In genomic region chr4:101366905-101367679, GRCm38 (mm10) we compare ENCODE assay signal across 9 mouse cellular contexts. TPM values are rescaled to one million over a fixed set of nuclear protein-coding genes. Genes with fewer than 3 reads are reported as not detected.
DNase-seq lines count a peak whose midpoint lies in the region; ATAC-seq and TF ChIP-seq lines count a peak whose summit lies in the region.
"Had no signal": no experiment of that assay in that cellular context is flagged by ENCODE, and none has a peak within 500 bp of the region (broad histone marks: within the 10 kb centered on the region; RNA-seq: fewer than 3 reads in every experiment).

No protein-coding gene starts in this region.

- no peak for TF ChIP-seq EP300 in MEL (IDR thresholded peaks at IDR 0.05; ENCODE audit: low read depth in 1 of 2, low read length in 2 of 2)

- no peaks in the 10 kb centered on the region for H3K36me3 ChIP-seq in MEL (ENCODE audit: control insufficient read depth in 1 of 2, insufficient read depth in 2 of 2, low read length in 2 of 2)
- no peaks in the 10 kb centered on the region for H3K36me3 ChIP-seq in limb, embryonic 10.5 days
- H3K36me3 ChIP-seq: limb, embryonic 15.5 days had no signal

- WGBS in limb, embryonic 10.5 days, result 71% methylated on average over 13 of the region's 13 CpGs

- H3K4me3 ChIP-seq in MEL (ENCODE audit: control insufficient read depth in 1 of 2, insufficient read depth in 1 of 2, low read depth in 2 of 2, low read length in 2 of 2), result no peak overlapping the region
- H3K4me3 ChIP-seq in limb, embryonic 10.5 days, result no peak overlapping the region
- H3K4me3 ChIP-seq: limb, embryonic 15.5 days had no signal

- H3K9ac ChIP-seq in MEL (ENCODE audit: control insufficient read depth, low read depth, low read length, poor library complexity, severe bottlenecking), result no peak overlapping the region
- H3K9ac ChIP-seq: limb, embryonic 15.5 days had no signal

- H3K27me3 ChIP-seq in MEL (ENCODE audit: control insufficient read depth in 1 of 2, insufficient read depth in 2 of 2, low read length in 2 of 2), result no peaks in the 10 kb centered on the region
- H3K27me3 ChIP-seq in limb, embryonic 10.5 days (ENCODE audit: low read depth, poor library complexity, severe bottlenecking), result no peaks in the 10 kb centered on the region
- H3K27me3 ChIP-seq: limb, embryonic 15.5 days had no signal

- H3K79me2 ChIP-seq in MEL (ENCODE audit: control insufficient read depth, insufficient read depth, low read length, poor library complexity), result no peaks in the 10 kb centered on the region

- TF ChIP-seq POLR2A in MEL (IDR thresholded peaks at IDR 0.05; ENCODE audit: control insufficient read depth in 1 of 2, insufficient read depth in 1 of 2, low read depth in 1 of 2, low read length in 2 of 2, poor library complexity in 1 of 2), result no peak

- no peak overlapping the region for H3K27ac ChIP-seq in MEL (ENCODE audit: control insufficient read depth, low read depth, low read length)
- no peak overlapping the region for H3K27ac ChIP-seq in limb, embryonic 10.5 days
- H3K27ac ChIP-seq: limb, embryonic 15.5 days had no signal

- intact Hi-C loops in left cerebral cortex, postnatal 36 days (cut with DNase I), result loop anchor here (5.0 kb wide), 1 partner anchor 200 kb away; no protein-coding TSS in a partner anchor

- peak; percentile 83 for ATAC-seq in granulocyte monocyte progenitor cell, adult 5-6 weeks (replicated peaks; ENCODE audit: poor library complexity, severe bottlenecking)
- ATAC-seq in monocyte, adult 5-6 weeks (replicated peaks; ENCODE audit: insufficient number of reproducible peaks, low FRiP score, low TSS enrichment, poor library complexity, severe bottlenecking), result 0 out of 2 replicates have a peak, but pooled peaks have one; percentile 47

- TF ChIP-seq RAD21 in MEL (IDR thresholded peaks at IDR 0.05; ENCODE audit: low read depth, low read length), result peak; percentile 75

- DNase-seq in left cerebral cortex, adult 11 months (ENCODE audit: low spot score), result peak; percentile 51
- no peak for DNase-seq in left cerebral cortex, postnatal 36 days (ENCODE audit: low spot score in 2 of 2)
- peak; percentile 84 for DNase-seq in MEL (ENCODE audit: low read depth, low spot score)
- peak; percentile 58 for DNase-seq in cerebellum, adult 9-11 months
- DNase-seq in limb, embryonic 10.5 days (ENCODE audit: low spot score), result peak; percentile 37
- DNase-seq in yolk sac, embryonic 10.5 days (ENCODE audit: low spot score), result no peak

- no peaks in the 10 kb centered on the region for H3K9me3 ChIP-seq in MEL (replicated peaks; ENCODE audit: insufficient read depth, low read length)
- H3K9me3 ChIP-seq in limb, embryonic 10.5 days (replicated peaks), result no peaks in the 10 kb centered on the region
- H3K9me3 ChIP-seq: limb, embryonic 15.5 days had no signal

- peak; percentile 53 to 82 (median 65) for TF ChIP-seq CTCF in MEL (IDR thresholded peaks at IDR 0.05 in 2 of 3, conservative IDR thresholded peaks at IDR 0.05 in 1 of 3; ENCODE audit: control insufficient read depth in 1 of 3, insufficient read depth in 1 of 3, low read depth in 2 of 3, low read length in 3 of 3, poor library complexity in 1 of 3, severe bottlenecking in 1 of 3)

- H3K4me1 ChIP-seq in MEL (ENCODE audit: control insufficient read depth in 1 of 2, insufficient read depth in 2 of 2, low read length in 2 of 2), result no peaks in the 10 kb centered on the region
- no peaks in the 10 kb centered on the region for H3K4me1 ChIP-seq in limb, embryonic 10.5 days
- H3K4me1 ChIP-seq: limb, embryonic 15.5 days had no signal

TF ChIP-seq in MEL, 35 proteins besides CTCF, POLR2A, EP300 and RAD21:
- TF ChIP-seq USF1 (IDR thresholded peaks at IDR 0.05; ENCODE audit: low read depth, low read length), result no peak
- no peak for TF ChIP-seq MYC (IDR thresholded peaks at IDR 0.05; ENCODE audit: low read depth, low read length)
- TF ChIP-seq KAT2A (conservative IDR thresholded peaks at IDR 0.05; ENCODE audit: low read depth, low read length), result no peak
- no peak for TF ChIP-seq POLR2AphosphoS5 (IDR thresholded peaks at IDR 0.05; ENCODE audit: borderline replicate concordance, low read depth, low read length)
- TF ChIP-seq NRF1 (IDR thresholded peaks at IDR 0.05; ENCODE audit: insufficient read depth, low read depth, low read length, poor library complexity, severe bottlenecking), result no peak
- TF ChIP-seq ZNF384 (IDR thresholded peaks at IDR 0.05; ENCODE audit: low read depth, low read length), result peak; percentile 99
- TF ChIP-seq GATA1 (IDR thresholded peaks at IDR 0.05; ENCODE audit: low read depth, low read length), result 0 out of 2 replicates have a peak, but pooled peaks have one; percentile 49
- peak; percentile 52 for TF ChIP-seq ZC3H11A (IDR thresholded peaks at IDR 0.05; ENCODE audit: low read depth, low read length)
- no peak for TF ChIP-seq MAFK (IDR thresholded peaks at IDR 0.05; ENCODE audit: borderline replicate concordance, low read depth, low read length)
- TF ChIP-seq SMC3 (IDR thresholded peaks at IDR 0.05; ENCODE audit: low read depth, low read length), result peak; percentile 87

RNA-seq across cellular contexts. Expression of gene Ak4, which starts 52.0 kb away (rescaled TPM):
- total RNA-seq in left cerebral cortex, postnatal 36 days (2021), result 10 to 100 TPM; 34.2 to 40.7 TPM
- total RNA-seq in MEL (2012; rRNA removed), result 18.3 and 21.2 TPM in 2 replicates
- 10 to 100 TPM in 1 of 2 experiments, not detected in 1; 25.4 TPM for polyA plus RNA-seq in MEL (2012; ENCODE audit: insufficient read depth in 1 of 2, insufficient read length in 2 of 2, low read depth in 1 of 2, low replicate concordance in 2 of 2, missing spikeins in 1 of 2)
- 10.6 and 12.3 TPM in 2 replicates for total RNA-seq in granulocyte monocyte progenitor cell, adult 5-6 weeks (2014; fragmentation: Nextera tagmentation)
- total RNA-seq in granulocyte monocyte progenitor cell, adult 5-6 weeks (2017), result 27.4 and 37.0 TPM in 2 replicates
- polyA plus RNA-seq in limb, embryonic 10.5 days (2016; fragmentation: Nextera tagmentation; extraction: Ambion mirVana), result 15.0 and 21.6 TPM in 2 replicates
- total RNA-seq in monocyte, adult 5-6 weeks (2017), result 0.19 TPM in 1 of 3 replicates, not detected in the others

Comparison
In these comparisons a context has a peak if more than half of its experiments do, and no peak if none do; other contexts are left out.
1. DNase-seq: peak in left cerebral cortex, adult 11 months (single experiment), MEL (single experiment), cerebellum, adult 9-11 months (single experiment) and limb, embryonic 10.5 days (single experiment); none in left cerebral cortex, postnatal 36 days (0 of 2) and yolk sac, embryonic 10.5 days (single experiment).